Mouse (Mus musculus) forebrain, embryonic 16.5 days (tissue): ENCODE results near the gene 3110082J24Rik. TPM values are rescaled to one million over a fixed set of nuclear protein-coding genes. Genes with fewer than 3 reads are reported as not detected.
"Not testable (repeated sequence)": the region's sequence is repeated elsewhere in the genome, so short reads cannot be mapped to it uniquely, and the experiment has no call there.

ENCODE experiments used
- ATAC-seq: fragments of 200-750 bp; cut with Nextera tagmentation; 2 replicates; pipeline ENCODE4 v1.8.0; 2017; ENCODE audit warnings: mild to moderate bottlenecking, moderate library complexity
- H3K27ac ChIP-seq: fragments of 300-500 bp; sonication (generic); 2 replicates; pipeline ENCODE4 v1.5.1; 2014; ENCODE audit warnings: low read length, control low read depth
- H3K27me3 ChIP-seq: fragments of 300-500 bp; sonication (generic); replicated peaks from 2 replicates; pipeline ENCODE4 v1.6.1; 2014; ENCODE audit warnings: low read length; ENCODE audit not compliant: control insufficient read depth, insufficient read depth
- H3K36me3 ChIP-seq: fragments of 300-500 bp; sonication (generic); 2 replicates; pipeline ENCODE4 v1.6.1; 2014; ENCODE audit not compliant: control insufficient read depth, insufficient read depth
- H3K4me1 ChIP-seq: fragments of 300-500 bp; sonication (generic); replicated peaks from 2 replicates; pipeline ENCODE4 v1.6.1; 2014; ENCODE audit warnings: low read length; ENCODE audit not compliant: control insufficient read depth, insufficient read depth
- H3K4me2 ChIP-seq: fragments of 300-500 bp; sonication (generic); 2 replicates; pipeline ENCODE4 v1.6.1; 2014; ENCODE audit warnings: mild to moderate bottlenecking, low read length, control low read depth
- H3K4me3 ChIP-seq: fragments of 300-500 bp; sonication (generic); replicated peaks from 2 replicates; pipeline ENCODE4 v1.5.1; 2014; ENCODE audit warnings: mild to moderate bottlenecking, low read length, control low read depth
- H3K9ac ChIP-seq: fragments of 300-500 bp; sonication (generic); replicated peaks from 2 replicates; pipeline ENCODE4 v1.6.1; 2014; ENCODE audit warnings: low read depth, low read length, control low read depth
- H3K9me3 ChIP-seq: fragments of 300-500 bp; sonication (generic); 2 replicates; pipeline ENCODE4 v1.6.1; 2016; ENCODE audit warnings: low read length; ENCODE audit not compliant: control insufficient read depth
- WGBS: fragments of 180-500 bp; shearing (Covaris S2); extraction: QIAGEN DNeasy Blood & Tissue Kit; methylation state at CpG from one replicate; pipeline ENCODE4 v1.1.7; 2014; 5-methylcytosine and 5-hydroxymethylcytosine counted together
- polyA plus RNA-seq: library from polyadenylated mRNA; unstranded; fragments of >200 nt; fragmentation: Nextera tagmentation; extraction: Ambion mirVana; gene quantifications from 2 replicates; pipeline ENCODE4 v1.2.1, GENCODE M21; 2015

Gene 3110082J24Rik
- polyA plus RNA-seq, 1 experiment from 2014 or later: 2.8 TPM

GRCm38 (mm10) chr5:30067726-30068125, 38.2 kb downstream of the 3110082J24Rik start:
- Histone ChIP-seq H3K27ac (no peak overlapping the region), H3K9me3 (no peaks in the 10 kb centered on the region), H3K36me3 (peaks cover 9% of the 10 kb centered on the region), H3K4me2 (no peak overlapping the region), H3K4me1 (peaks cover 8% of the 10 kb centered on the region), H3K27me3 (no peaks in the 10 kb centered on the region), H3K4me3 (no peak overlapping the region), H3K9ac (no peak overlapping the region)
- no peak for ATAC-seq
- WGBS: 75% methylated on average over 6 of the region's 6 CpGs

DNA sequence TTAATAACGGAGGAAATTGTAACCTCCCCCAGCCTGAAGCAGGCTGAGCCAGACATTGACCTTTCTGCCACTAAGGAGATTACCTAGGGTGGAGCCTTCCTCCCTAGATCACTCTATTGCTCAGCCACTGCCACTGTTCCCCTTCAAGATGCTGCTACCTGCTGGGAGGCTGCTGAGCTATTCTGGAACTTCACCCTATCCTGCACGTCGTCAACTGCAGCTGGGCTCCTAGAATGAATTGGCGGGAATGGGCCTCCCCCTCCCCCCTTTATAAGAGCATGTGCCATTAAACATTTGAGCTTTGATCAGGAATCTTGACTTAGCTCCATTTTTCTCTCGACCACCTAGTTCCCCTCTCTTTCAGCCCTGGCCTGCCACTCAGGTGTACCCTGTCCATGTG, 46.3 kb downstream of the 3110082J24Rik start:
- not testable (repeated sequence) for H3K9ac ChIP-seq, H3K4me3 ChIP-seq, H3K27me3 ChIP-seq, H3K4me1 ChIP-seq, H3K4me2 ChIP-seq, H3K36me3 ChIP-seq, H3K9me3 ChIP-seq, ATAC-seq, H3K27ac ChIP-seq
- WGBS: 49% methylated on average over 5 of the region's 5 CpGs

DNA sequence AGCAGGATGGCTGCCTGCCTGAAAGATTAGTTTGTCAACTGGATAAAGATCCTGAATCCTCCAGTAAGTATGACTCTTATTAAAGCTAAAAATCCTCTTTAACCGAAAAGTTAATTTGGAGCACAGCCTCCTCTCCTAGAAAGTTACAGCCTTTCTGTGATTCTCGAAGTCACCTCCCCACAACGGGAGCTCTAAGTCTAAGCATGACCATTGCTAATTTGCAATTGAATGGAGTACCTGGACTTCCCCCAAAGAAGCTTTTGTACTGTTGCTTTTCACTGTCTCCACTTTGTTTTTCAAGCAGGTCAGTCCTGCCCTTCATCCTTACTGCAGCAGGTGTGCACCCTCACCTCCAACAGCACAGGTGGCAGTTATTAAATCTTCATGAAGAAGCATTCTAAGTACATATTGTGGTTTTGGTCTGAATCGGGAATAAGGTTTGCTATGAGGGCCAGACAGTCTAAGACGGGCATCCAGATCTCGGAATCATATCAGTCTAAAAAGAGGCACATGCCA, 47.6 kb downstream of the 3110082J24Rik start:
- Histone ChIP-seq H3K4me1 (no peaks in the 10 kb centered on the region; the same call in 1 of the 2 replicates), H3K9ac (no peak overlapping the region), H3K4me2 (no peak overlapping the region), H3K27ac (no peak overlapping the region), H3K36me3 (0 out of 2 replicates have a peak, but pooled peaks cover 7% of the 10 kb centered on the region), H3K4me3 (no peak overlapping the region), H3K9me3 (no peaks in the 10 kb centered on the region), H3K27me3 (no peaks in the 10 kb centered on the region)
- no peak for ATAC-seq
- 35% methylated on average over 6 of the region's 6 CpGs for WGBS

Other genes starting within 250 kb of the 3110082J24Rik start
- gene Il6, start 93.0 kb downstream of the 3110082J24Rik start, polyA plus RNA-seq: 0.23 TPM in 1 of 2 replicates, not detected in the other
- 84.3 and 95.4 TPM in 2 replicates for gene Tyms, start 32.5 kb downstream of the 3110082J24Rik start, polyA plus RNA-seq
- gene Garem2, start 925 bp downstream of the 3110082J24Rik start, polyA plus RNA-seq: 8.1 and 10.1 TPM in 2 replicates
- gene Hadha, start 49.1 kb upstream of the 3110082J24Rik start, polyA plus RNA-seq: 76.0 and 80.7 TPM in 2 replicates
- gene Hadhb, start 49.2 kb upstream of the 3110082J24Rik start, polyA plus RNA-seq: 66.5 and 72.0 TPM in 2 replicates
- gene Adgrf3, start 99.6 kb upstream of the 3110082J24Rik start, polyA plus RNA-seq: not detected in 2 replicates
- 30.1 and 30.7 TPM in 2 replicates for gene Selenoi, start 126.5 kb upstream of the 3110082J24Rik start, polyA plus RNA-seq
- 5.5 and 8.9 TPM in 2 replicates for gene Drc1, start 175.3 kb upstream of the 3110082J24Rik start, polyA plus RNA-seq